Mouse (Mus musculus): ENCODE data around the gene Klhdc7b.
"Not testable (repeated sequence)": the region's sequence is repeated elsewhere in the genome, so short reads cannot be mapped to it uniquely, and the experiment has no call there.

Gene Klhdc7b

DNA sequence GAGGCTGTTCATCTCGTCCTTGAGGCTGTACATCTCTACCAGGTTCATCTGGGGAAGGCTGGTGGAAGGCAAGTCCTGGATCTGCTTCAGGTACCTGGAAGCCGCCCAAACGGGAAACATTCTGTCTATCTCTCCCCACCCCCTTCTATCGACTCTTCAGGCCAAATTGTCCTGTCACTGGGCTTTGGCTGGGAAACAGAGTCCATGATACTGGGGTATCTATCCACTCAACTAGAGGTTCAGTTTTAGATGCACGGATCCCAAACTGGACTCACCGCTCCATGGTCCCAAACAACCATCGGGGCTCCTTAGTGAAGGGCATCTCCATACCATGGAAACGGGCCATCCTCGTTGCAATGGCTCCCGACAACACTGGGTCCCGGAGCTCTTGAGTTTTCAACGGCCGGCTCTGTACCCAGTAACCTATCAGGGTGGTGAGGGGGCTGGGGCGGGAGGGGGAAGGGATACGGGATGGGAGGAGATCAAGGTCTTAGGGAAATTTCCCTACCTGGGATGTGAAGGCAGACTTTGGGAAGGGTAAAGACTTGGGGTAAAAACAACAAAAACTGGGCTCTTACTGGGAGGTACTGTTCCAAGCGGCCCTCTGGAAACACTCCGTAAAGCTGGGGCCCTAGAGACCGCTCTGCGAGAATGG lies 43.5 kb downstream of the Klhdc7b start:
- in situ Hi-C loops (cut with MboI, MseI) = loop anchor here (5.0 kb wide), 1 partner anchor 56 kb away; the partner anchor contains the start of gene Sco2

DNA sequence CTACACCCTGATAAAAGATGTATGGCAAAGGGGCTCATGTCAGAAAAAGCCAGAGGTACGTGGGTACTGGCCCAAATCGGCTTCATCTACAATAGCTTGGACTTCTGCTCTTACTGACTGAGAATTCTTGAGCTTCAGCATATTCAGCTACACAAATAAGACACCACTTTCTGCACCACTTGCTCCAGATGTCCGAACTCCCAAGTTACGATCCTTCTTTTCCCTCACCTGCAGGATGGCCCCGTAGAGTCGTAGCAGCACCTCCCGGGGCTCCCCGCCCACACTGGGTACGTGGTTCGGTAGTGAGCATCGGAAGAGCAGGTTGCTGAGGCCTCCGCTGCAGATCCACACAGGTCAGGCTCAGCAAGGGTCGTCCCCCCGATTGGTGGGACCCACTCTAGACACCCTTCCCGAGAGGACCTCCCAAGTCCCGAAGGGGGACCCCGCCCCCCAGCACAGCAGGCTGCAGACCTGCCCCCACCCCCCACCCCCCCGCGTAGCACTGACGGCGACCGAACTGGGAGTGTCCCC lies 44.2 kb downstream of the Klhdc7b start:
- in situ Hi-C loops (cut with MboI, MseI) = loop anchor here (5.0 kb wide), 1 partner anchor 57 kb away; the partner anchor contains the start of gene Sco2

DNA sequence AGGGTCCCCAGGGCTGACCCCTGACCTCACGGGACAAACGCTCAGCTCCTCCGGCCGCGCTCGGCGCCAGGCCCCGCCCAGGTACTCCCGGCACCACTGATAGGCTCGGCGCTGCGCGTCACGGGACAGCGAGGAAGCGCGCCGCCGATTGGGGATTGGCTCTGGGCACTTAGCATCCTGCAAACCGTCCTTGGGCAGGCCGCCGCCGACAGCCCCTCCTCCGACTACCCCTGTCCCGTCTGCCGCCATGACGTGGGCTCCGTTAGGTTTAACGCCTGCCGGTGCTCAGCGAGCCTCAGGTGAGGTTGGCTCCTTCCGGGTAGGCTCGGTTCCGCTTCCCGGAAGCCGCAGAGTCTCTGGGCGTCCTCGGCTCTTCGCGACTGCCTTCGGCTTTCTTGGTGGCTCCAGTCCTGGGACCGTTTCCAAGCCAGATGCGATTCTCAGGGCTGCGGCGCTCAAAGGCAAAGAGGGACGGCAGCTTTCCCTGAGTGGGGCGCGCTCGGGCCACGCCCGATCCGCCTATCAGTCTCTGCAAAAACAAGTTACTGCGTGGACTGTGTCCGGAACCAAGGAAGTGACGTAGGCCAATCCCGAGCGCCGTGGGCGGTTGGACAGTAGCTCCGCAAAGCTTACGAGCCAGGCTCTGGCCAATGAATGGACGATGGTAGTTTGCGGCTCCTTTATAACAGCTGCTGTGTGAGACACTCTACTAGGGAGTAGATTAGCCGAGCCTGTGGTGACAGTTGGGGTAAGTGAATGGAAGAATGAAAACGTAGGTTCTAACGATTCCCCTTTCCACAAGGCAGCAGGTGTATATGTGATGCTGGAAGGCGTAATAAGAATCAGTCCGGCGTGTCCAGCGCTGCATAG lies 44.9 kb downstream of the Klhdc7b start, which contains the start of the genes C730034F03Rik, Gm44502 and Chkb:
Gene C730034F03Rik (plus strand): TSS at position 238 of the 870 bp plus-strand sequence.
Gene Gm44502 (minus strand): TSS at position 345 of the 870 bp plus-strand sequence.
Gene Chkb (minus strand): TSS at position 557 of the 870 bp plus-strand sequence.
- in situ Hi-C loops (cut with MboI, MseI) = loop anchor here (5.0 kb wide), 1 partner anchor 57 kb away; the partner anchor contains the start of gene Sco2

DNA sequence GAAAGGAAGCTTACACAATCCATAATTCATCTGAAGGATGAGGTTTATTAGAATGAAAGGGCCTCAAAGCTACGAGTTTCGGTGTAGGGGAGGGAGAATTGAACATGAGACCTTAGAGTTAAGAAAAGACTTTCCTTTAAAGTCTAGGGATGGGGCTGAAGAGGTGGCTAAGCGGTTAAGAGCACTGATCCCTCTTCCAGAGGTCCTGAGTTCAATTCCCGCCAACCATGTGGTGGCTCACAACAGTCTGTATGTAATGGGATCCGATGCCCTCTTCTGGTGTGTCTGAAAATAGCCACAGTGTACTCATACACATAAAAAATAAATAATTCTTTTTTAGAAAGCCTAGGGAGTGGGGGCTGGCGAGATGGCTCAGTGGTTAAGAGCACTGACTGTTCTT lies 45.6 kb downstream of the Klhdc7b start:
- in situ Hi-C loops (cut with MboI, MseI) = no loop called here

DNA sequence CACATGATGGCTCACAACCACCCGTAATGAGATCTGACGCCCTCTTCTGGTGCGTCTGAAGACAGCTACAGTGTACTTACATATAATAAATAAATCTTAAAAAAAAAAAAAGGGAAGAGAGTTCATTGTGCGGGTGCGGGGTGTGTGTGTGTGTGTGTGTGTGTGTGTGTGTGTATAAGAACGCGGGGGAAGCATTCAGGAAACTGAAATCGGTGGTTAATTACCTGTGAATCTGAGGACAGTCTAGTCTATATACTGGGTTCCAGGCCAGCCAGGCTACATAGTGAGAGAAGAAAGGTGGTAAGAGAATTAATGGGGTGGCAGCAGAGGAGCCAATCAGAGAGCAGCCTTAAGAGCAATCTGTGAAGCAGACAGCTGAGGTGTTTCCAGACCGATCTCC lies 46.1 kb downstream of the Klhdc7b start:
- in situ Hi-C loops (cut with MboI, MseI) = not testable (repeated sequence)

DNA sequence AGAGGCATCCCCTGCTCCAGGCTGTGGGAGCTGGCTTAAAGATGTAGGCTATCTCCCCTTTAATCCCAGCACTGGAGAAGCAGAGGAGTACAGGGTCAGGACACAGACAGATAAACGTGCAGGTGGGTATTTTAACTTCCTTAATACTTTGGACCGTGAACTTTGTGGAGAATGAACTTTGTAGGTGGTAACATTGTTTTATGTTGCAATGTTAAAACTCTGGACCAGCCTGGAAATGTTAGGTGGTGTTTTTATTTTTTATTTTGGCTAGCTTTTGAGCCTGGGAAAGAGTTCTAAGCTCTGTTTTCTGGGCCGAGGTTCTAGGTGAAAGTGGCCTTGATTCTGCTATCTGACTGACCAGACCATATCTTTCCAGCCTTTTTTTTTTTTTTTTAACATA lies 46.6 kb downstream of the Klhdc7b start:
- in situ Hi-C loops (cut with MboI, MseI) = no loop called here

DNA sequence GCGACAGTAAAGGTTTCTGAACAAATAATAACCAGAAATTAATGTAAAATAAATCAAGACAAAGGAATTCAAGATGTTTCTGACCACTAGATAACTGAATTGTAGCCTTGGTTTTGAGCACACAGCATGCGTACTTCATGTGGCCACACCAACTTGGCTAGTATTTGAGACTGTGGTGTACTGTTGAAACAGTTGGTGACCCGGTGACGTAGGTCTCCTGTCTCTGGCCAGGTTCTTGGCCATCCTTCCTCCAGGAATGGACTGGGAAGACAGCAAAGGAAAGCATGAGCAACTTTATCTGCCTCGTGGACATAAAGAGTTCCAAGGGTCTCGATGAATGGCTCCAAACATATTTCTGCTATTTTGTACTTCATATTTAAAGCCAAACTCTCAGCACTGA lies 47.1 kb downstream of the Klhdc7b start:
- in situ Hi-C loops (cut with MboI, MseI) = no loop called here

DNA sequence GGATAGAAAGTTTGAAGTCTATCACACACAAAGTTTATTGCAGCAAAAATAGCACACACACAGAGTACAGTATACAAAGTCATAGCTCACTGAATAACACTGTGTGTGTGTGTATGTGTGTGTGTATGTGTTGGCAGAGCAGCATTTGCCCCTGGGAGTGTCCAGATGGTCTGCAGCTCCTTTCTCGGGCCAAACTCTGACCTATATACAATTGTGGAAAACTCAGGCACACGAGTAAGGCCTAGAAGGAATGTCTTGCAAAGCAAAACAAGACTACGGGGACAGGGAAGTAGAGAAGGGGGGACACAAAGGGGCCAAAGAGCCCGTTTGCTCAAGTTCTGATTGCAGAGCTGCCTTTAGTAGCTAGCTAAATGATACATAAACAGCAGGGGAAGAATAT lies 48.2 kb downstream of the Klhdc7b start:
- in situ Hi-C loops (cut with MboI, MseI) = no loop called here

DNA sequence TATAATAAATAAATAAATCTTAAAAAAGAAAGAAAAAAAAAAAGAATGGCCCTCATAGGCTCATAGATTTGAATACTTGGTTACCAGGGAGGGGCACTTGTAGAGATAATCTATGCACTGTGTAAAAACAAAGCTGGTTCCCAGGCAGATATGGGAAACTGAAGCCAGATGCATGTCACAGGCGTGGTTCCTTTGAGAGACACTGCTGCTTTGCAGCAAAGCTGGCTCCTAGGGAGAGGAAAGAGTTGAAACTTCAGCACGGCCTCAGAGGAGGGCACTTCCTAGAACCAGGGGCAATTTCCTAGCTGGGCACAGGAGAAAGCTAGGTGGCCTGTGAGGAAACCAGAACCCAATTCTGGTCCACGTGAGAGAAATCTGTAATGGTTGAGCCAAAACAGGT lies 49.4 kb downstream of the Klhdc7b start:
- in situ Hi-C loops (cut with MboI, MseI) = no loop called here

DNA sequence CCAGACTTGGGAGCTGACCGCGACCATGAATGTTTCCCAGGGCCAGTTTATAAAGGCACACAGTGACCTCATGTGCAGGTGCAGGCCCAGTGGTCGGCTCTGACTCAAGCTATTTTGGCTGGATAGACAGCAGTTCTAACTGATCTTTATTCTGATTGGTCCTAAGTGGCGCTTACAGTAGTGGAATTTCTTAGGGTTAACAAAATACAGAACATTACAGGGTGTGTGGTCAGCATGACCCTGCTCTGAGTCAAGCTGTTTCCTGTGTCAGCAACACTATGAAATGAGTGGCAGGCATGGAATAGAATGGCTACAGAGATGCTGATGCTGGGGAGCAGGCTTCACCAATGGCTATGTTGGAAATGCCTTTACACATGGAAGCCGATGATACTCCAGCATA lies 51.2 kb downstream of the Klhdc7b start:
- in situ Hi-C loops (cut with MboI, MseI) = no loop called here

Measured in T-helper 1 cell (primary cell).